Mouse (Mus musculus) kidney, adult 2 months (tissue): ENCODE results near the gene Gm49378. TPM values are rescaled to one million over a fixed set of nuclear protein-coding genes. Genes with fewer than 3 reads are reported as not detected.

Experiments
- DNase-seq: peaks from one replicate; pipeline ENCODE4 v3.0.0; 2021
- H3K27ac ChIP-seq: fragments of 200-500 bp; 2 replicates; pipeline ENCODE4 v1.5.1; 2012; ENCODE audit warnings: low read depth, low read length, control low read depth, inconsistent platforms; ENCODE audit not compliant: insufficient read depth
- H3K27me3 ChIP-seq: fragments of 200-500 bp; replicated peaks from 2 replicates; pipeline ENCODE4 v1.6.1; 2012; ENCODE audit warnings: mild to moderate bottlenecking, moderate library complexity, low read length, inconsistent platforms; ENCODE audit not compliant: control insufficient read depth, insufficient read depth
- H3K36me3 ChIP-seq: fragments of 200-500 bp; 2 replicates; pipeline ENCODE4 v1.6.1; 2012; ENCODE audit warnings: mild to moderate bottlenecking, moderate library complexity, low read length, inconsistent platforms; ENCODE audit not compliant: control insufficient read depth, insufficient read depth
- H3K4me1 ChIP-seq: fragments of 200-500 bp; 2 replicates; pipeline ENCODE4 v1.6.1; 2011; ENCODE audit warnings: low read length; ENCODE audit not compliant: control insufficient read depth, insufficient read depth
- H3K4me3 ChIP-seq: fragments of 200-500 bp; 2 replicates; pipeline ENCODE4 v1.5.1; 2011; ENCODE audit warnings: mild to moderate bottlenecking, low read depth, low read length, control low read depth; ENCODE audit not compliant: insufficient read depth
- CTCF ChIP-seq: fragments of 200-500 bp; conservative IDR thresholded peaks from 2 replicates; pipeline ENCODE4 v1.5.1; 2011; ENCODE audit warnings: low read depth, mild to moderate bottlenecking, control low read depth, low read length, moderate library complexity, mixed read lengths; ENCODE audit not compliant: insufficient read depth, insufficient read length
- POLR2A ChIP-seq: fragments of 200-500 bp; IDR thresholded peaks from one replicate; pipeline ENCODE4 v1.6.1; 2011; ENCODE audit warnings: low read depth, low read length, control low read depth
- WGBS: fragments of 180-500 bp; shearing (Covaris S2); methylation state at CpG from one replicate; pipeline ENCODE4 v1.1.7; 2018; 5-methylcytosine and 5-hydroxymethylcytosine counted together
- polyA plus RNA-seq: library from polyadenylated mRNA; depleted of rRNA; stranded (reverse); fragments of >200 nt; gene quantifications from 2 replicates; pipeline ENCODE4 v1.2.3, GENCODE M21; 2012

Gm49378 gene
- polyA plus RNA-seq, 1 experiment, result 3.2 TPM

DNA sequence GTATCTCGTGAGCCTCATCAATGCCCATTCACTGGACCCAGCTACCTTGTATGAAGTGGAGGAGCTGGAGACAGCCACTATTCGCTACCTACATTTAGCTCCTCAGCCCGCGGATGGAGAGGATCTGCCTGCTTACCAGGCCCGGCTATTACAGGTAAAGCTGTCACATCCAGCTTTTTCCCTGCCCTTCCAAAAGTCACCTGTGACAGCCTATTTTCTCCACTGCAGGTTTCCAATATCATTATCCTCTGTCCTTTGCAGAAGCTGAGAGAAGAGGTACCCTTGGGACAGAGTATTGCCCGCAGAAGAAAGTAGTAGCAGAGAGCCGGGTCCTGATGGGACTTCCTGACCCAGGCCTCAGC is 34.4 kb downstream of the Gm49378 start, which contains the start of gene Irf9:
Gene Irf9, plus strand, starts transcription at position 301 of the 362 bp plus-strand sequence.
- 62% methylated on average over 7 of the region's 7 CpGs for WGBS
- TF ChIP-seq POLR2A (no peak), CTCF (no peak)
- no peak for DNase-seq
- Histone ChIP-seq H3K27me3 (no peaks in the 10 kb centered on the region), H3K4me3 (peak within 1 kb of the TSS; percentile 68), H3K27ac (peak within 1 kb of the TSS; percentile 97), H3K4me1 (peaks cover 6% of the 10 kb centered on the region; the same call in 1 of the 2 replicates), H3K36me3 (peaks cover 4% of the 10 kb centered on the region; the same call in 1 of the 2 replicates)

DNA sequence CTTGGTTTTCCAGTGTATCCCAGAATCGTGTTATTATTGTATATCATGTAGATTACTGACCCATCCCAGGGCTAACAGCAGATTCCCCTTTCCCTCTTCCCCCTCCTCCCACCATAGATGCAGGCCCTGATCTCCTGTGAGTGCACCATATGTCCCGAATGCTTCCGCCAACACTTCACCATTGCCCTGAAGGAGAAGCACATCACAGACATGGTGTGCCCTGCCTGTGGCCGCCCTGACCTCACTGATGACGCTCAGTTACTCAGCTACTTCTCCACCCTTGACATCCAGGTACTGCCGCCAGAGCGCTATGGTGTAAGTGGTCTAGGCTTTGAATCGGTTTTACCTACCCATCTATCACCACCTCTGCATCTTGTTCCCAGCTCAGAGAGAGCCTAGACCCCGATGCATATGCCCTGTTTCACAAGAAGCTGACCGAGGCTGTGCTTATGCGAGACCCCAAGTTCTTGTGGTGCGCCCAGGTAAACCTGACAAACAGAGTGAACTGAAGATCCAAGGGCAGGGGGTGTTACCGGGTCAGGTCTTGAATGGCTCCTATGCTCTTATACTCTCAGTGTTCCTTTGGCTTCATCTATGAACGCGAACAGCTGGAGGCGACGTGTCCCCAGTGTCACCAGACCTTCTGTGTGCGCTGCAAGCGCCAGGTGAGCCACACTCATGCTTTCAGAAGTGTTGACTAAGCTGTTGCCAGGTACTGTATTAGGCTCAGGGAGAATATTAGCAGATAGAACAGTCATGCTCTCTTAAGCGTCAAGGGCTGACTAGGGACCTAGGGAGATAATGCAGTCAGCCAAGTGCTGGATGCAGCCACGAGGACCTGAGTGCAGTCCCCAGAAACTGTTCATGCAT is 38.9 kb downstream of the Gm49378 start:
- 91% methylated on average over 21 of the region's 21 CpGs for WGBS
- Histone ChIP-seq H3K4me1 (0 out of 2 replicates have a peak, but pooled peaks cover 3% of the 10 kb centered on the region), H3K4me3 (no peak overlapping the region), H3K27ac (no peak overlapping the region), H3K36me3 (peaks cover 10% of the 10 kb centered on the region), H3K27me3 (no peaks in the 10 kb centered on the region)
- DNase-seq, result no peak
- TF ChIP-seq CTCF (no peak), POLR2A (no peak)

DNA sequence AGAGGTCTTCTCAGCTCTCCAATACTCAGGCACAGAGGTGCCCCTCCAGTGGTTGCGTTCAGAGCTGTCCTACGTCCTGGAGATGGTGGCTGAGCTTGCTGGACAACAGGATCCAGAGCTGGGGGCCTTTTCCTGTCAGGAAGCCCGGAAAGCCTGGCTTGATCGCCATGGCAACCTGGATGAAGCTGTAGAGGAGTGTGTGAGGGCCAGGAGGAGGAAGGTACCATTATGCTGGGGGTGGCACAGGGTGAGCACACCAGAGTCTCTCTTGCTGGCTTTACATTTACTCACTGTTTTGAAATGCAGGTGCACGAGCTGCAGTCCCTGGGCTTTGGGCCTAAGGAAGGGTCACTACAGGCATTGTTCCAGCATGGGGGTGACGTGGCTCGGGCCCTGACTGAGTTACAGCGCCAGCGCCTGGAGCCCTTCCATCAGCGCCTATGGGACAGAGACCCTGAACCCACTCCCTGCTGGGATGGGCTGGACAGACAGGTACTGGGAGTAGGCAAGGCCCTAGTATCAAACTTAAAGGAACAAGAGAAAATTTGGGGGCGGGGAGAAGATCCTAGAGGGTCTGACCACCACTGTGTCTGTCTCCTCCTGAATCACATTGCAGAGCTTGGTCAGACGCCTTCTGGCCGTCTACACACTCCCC is 41.5 kb downstream of the Gm49378 start:
- DNase-seq, result peak; percentile 28
- no peak overlapping the region for H3K27ac ChIP-seq
- TF ChIP-seq CTCF (no peak), POLR2A (no peak)
- H3K36me3 ChIP-seq, result peaks cover 9% of the 10 kb centered on the region
- H3K27me3 ChIP-seq, result no peaks in the 10 kb centered on the region
- H3K4me3 ChIP-seq, result no peak overlapping the region
- H3K4me1 ChIP-seq, result no peaks in the 10 kb centered on the region
- 84% methylated on average over 13 of the region's 13 CpGs for WGBS

DNA sequence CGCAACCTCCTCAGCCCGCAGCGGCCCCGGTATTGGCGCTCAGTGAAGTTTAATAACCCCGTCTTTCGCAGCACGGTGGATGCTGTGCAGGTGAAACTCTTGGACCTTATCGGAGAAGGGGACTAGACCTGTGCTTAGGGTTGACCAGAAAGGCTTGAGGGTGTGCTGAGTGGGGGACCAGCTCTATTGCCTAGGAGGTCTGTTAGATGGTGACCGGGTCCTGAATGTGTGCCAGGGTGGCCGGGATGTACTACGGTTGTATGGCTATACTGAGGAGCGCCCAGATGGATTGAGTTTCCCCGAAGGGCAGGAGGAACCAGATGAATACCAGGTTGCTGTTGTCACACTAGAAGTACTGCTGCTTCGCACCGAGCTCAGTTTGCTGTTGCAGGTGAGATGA is 45.5 kb downstream of the Gm49378 start:
- no peak for TF ChIP-seq POLR2A
- TF ChIP-seq CTCF, result no peak
- DNase-seq, result no peak
- Histone ChIP-seq H3K27me3 (no peaks in the 10 kb centered on the region), H3K27ac (peak overlapping the region; percentile 96), H3K36me3 (peaks cover 9% of the 10 kb centered on the region), H3K4me1 (no peaks in the 10 kb centered on the region), H3K4me3 (peak overlapping the region; percentile 89)
- 1% methylated on average over 16 of the region's 16 CpGs for WGBS

DNA sequence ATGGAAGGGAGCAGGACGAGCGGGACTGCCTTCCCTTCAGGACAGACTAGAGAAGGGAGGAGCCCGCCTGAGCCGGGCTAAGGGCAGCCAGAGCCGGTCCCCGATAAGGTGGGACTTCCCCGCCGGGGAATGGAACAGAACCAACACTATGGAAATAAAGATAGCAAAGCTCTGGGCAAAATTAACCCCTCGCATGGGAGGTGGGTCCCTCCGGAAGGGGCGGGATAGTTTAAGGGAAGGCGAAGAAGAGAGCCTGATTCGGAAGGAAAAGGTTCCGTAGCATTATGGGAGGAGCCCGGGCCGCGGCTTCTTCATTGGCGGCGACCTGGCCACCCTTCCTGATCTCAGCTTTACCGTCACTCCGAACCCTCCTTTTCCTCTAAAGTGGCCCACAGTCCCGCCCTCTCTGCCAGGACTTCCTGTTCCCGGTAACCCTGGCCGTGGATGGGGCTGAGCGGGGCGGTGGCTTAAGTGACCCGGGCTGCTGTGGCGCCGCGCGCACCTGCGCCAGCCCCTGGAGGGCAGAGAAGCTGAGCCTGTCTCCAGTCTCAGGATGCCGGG is 46.3 kb downstream of the Gm49378 start, which contains the start of gene Rnf31:
Gene Rnf31, plus strand, starts transcription at position 378 of the 561 bp plus-strand sequence.
- no peaks in the 10 kb centered on the region for H3K4me1 ChIP-seq
- peak within 1 kb of the TSS; percentile 99 for H3K27ac ChIP-seq
- peak; percentile 99 for DNase-seq
- no peaks in the 10 kb centered on the region for H3K27me3 ChIP-seq
- under 1% methylated on average over 33 of the region's 33 CpGs for WGBS
- peaks cover 9% of the 10 kb centered on the region for H3K36me3 ChIP-seq
- TF ChIP-seq CTCF, result no peak
- TF ChIP-seq POLR2A, result peak; percentile 18
- peak within 1 kb of the TSS; percentile 89 for H3K4me3 ChIP-seq

DNA sequence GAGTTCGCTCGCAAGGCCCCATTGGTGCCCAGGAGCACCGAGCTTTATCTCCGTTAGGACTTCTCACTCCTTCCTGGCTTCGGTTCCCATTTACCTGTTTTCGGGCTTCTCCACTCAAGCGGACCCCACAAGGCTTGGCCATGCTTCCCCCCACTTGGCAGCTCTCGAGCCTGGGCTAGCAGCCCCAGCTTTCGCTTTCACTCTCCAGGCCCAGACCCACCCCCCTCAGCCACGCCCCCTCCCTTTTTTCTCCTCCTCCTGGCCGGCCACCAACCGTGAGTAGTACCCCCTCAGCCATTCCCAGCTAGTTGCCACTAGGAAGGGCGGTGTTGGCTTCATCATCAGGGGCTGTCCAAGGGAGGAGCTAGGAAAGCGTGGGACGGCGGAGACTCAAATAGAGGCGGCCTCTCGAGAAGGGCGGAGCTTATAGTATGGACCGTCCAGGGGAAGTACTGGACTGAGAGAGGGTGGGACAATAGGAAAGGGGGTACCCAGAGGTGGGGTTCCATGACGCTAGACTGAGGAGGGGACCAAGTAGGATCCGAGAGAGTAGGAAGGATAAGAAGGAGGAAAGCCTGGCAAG is 46.9 kb downstream of the Gm49378 start, which contains the start of gene Psme2:
Gene Psme2, minus strand, starts transcription at position 366 of the 583 bp plus-strand sequence.
- no peaks in the 10 kb centered on the region; the same call in 1 of the 2 replicates for H3K4me1 ChIP-seq
- DNase-seq, result peak; percentile 98
- H3K27me3 ChIP-seq, result no peaks in the 10 kb centered on the region
- under 1% methylated on average over 22 of the region's 22 CpGs for WGBS
- H3K27ac ChIP-seq, result peak within 1 kb of the TSS; percentile 99
- H3K36me3 ChIP-seq, result peaks cover 4% of the 10 kb centered on the region
- TF ChIP-seq POLR2A, result no peak
- TF ChIP-seq CTCF, result no peak
- peak within 1 kb of the TSS; percentile 89 for H3K4me3 ChIP-seq
